Mouse (Mus musculus): Measurements from ENCODE around the gene Trim50. TPM values are rescaled to one million over a fixed set of nuclear protein-coding genes. Genes with fewer than 3 reads are reported as not detected.
"Not testable (repeated sequence)": the region's sequence is repeated elsewhere in the genome, so short reads cannot be mapped to it uniquely, and the experiment has no call there.

The Trim50 gene
- polyA plus RNA-seq, 1 experiment from 2014 or later, result not detected

- Histone ChIP-seq H3K27ac (ENCODE audit: low read length) (no peak overlapping the region), H3K9me3 (ENCODE audit: control insufficient read depth, low read depth, low read length) (no peaks in the 10 kb centered on the region), H3K4me3 (ENCODE audit: low read depth, low read length) (no peak overlapping the region), H3K4me1 (ENCODE audit: control insufficient read depth, insufficient read depth, low read length) (no peaks in the 10 kb centered on the region), H3K27me3 (ENCODE audit: control insufficient read depth, insufficient read depth, low read length) (no peaks in the 10 kb centered on the region), H3K4me2 (replicated peaks; ENCODE audit: low read depth, low read length) (no peak overlapping the region), H3K36me3 (ENCODE audit: control insufficient read depth, insufficient read depth, low read length) (no peaks in the 10 kb centered on the region), H3K9ac (replicated peaks; ENCODE audit: low read depth, low read length) (no peak overlapping the region)
- 89% methylated on average over 2 of the region's 2 CpGs for WGBS
- no peak for ATAC-seq (ENCODE audit: insufficient number of reproducible peaks, insufficient read depth, low FRiP score, low read depth)
Observed at GRCm38 (mm10) chr5:135359772-135360171, 6.7 kb downstream of the Trim50 start.

GRCm38 (mm10) chr5:135362572-135362971 is 9.5 kb downstream of the Trim50 start:
- Histone ChIP-seq H3K27ac (ENCODE audit: low read length) (no peak overlapping the region), H3K4me1 (ENCODE audit: control insufficient read depth, insufficient read depth, low read length) (no peaks in the 10 kb centered on the region), H3K9ac (replicated peaks; ENCODE audit: low read depth, low read length) (no peak overlapping the region), H3K36me3 (ENCODE audit: control insufficient read depth, insufficient read depth, low read length) (no peaks in the 10 kb centered on the region), H3K9me3 (ENCODE audit: control insufficient read depth, low read depth, low read length) (no peaks in the 10 kb centered on the region), H3K4me2 (replicated peaks; ENCODE audit: low read depth, low read length) (no peak overlapping the region), H3K4me3 (ENCODE audit: low read depth, low read length) (no peak overlapping the region), H3K27me3 (ENCODE audit: control insufficient read depth, insufficient read depth, low read length) (no peaks in the 10 kb centered on the region)
- WGBS, result 88% methylated on average over 3 of the region's 3 CpGs
- ATAC-seq (ENCODE audit: insufficient number of reproducible peaks, insufficient read depth, low FRiP score, low read depth), result no peak

- Histone ChIP-seq H3K9me3 (ENCODE audit: control insufficient read depth, low read depth, low read length) (no peaks in the 10 kb centered on the region), H3K4me1 (ENCODE audit: control insufficient read depth, insufficient read depth, low read length) (no peaks in the 10 kb centered on the region), H3K4me2 (replicated peaks; ENCODE audit: low read depth, low read length) (no peak overlapping the region), H3K9ac (replicated peaks; ENCODE audit: low read depth, low read length) (no peak overlapping the region), H3K27ac (ENCODE audit: low read length) (no peak overlapping the region), H3K27me3 (ENCODE audit: control insufficient read depth, insufficient read depth, low read length) (no peaks in the 10 kb centered on the region), H3K4me3 (ENCODE audit: low read depth, low read length) (no peak overlapping the region), H3K36me3 (ENCODE audit: control insufficient read depth, insufficient read depth, low read length) (no peaks in the 10 kb centered on the region)
- ATAC-seq (ENCODE audit: insufficient number of reproducible peaks, insufficient read depth, low FRiP score, low read depth), result no peak
- 26% methylated on average over 12 of the region's 12 CpGs for WGBS
Observed at GRCm38 (mm10) chr5:135363540-135363939, 10.4 kb downstream of the Trim50 start.

- H3K27me3 ChIP-seq (ENCODE audit: control insufficient read depth, insufficient read depth, low read length), result no peaks in the 10 kb centered on the region
- no peak overlapping the region for H3K27ac ChIP-seq (ENCODE audit: low read length)
- H3K4me3 ChIP-seq (ENCODE audit: low read depth, low read length), result no peak overlapping the region
- no peak overlapping the region for H3K9ac ChIP-seq (replicated peaks; ENCODE audit: low read depth, low read length)
- WGBS, result 58% methylated on average over 6 of the region's 6 CpGs
- peaks cover 9% of the 10 kb centered on the region; the same call in 1 of the 2 replicates for H3K4me1 ChIP-seq (ENCODE audit: control insufficient read depth, insufficient read depth, low read length)
- no peaks in the 10 kb centered on the region for H3K9me3 ChIP-seq (ENCODE audit: control insufficient read depth, low read depth, low read length)
- H3K36me3 ChIP-seq (ENCODE audit: control insufficient read depth, insufficient read depth, low read length), result peaks cover 7% of the 10 kb centered on the region; the same call in 1 of the 2 replicates
- H3K4me2 ChIP-seq (replicated peaks; ENCODE audit: low read depth, low read length), result no peak overlapping the region
- no peak for ATAC-seq (ENCODE audit: insufficient number of reproducible peaks, insufficient read depth, low FRiP score, low read depth)
Observed at GRCm38 (mm10) chr5:135367841-135368240, 14.7 kb downstream of the Trim50 start.

- Histone ChIP-seq H3K9ac (replicated peaks; ENCODE audit: low read depth, low read length) (no peak overlapping the region), H3K4me3 (ENCODE audit: low read depth, low read length) (no peak overlapping the region), H3K36me3 (ENCODE audit: control insufficient read depth, insufficient read depth, low read length) (peaks cover 9% of the 10 kb centered on the region), H3K27me3 (ENCODE audit: control insufficient read depth, insufficient read depth, low read length) (no peaks in the 10 kb centered on the region), H3K4me2 (replicated peaks; ENCODE audit: low read depth, low read length) (no peak overlapping the region), H3K27ac (ENCODE audit: low read length) (no peak overlapping the region), H3K9me3 (ENCODE audit: control insufficient read depth, low read depth, low read length) (no peaks in the 10 kb centered on the region), H3K4me1 (ENCODE audit: control insufficient read depth, insufficient read depth, low read length) (peaks cover 9% of the 10 kb centered on the region; the same call in 1 of the 2 replicates)
- ATAC-seq (ENCODE audit: insufficient number of reproducible peaks, insufficient read depth, low FRiP score, low read depth), result no peak
- 79% methylated on average over 6 of the region's 6 CpGs for WGBS
Observed at GRCm38 (mm10) chr5:135368312-135368711, 15.2 kb downstream of the Trim50 start.

GRCm38 (mm10) chr5:135369196-135369595 is 16.1 kb downstream of the Trim50 start:
- not testable (repeated sequence) for H3K9me3 ChIP-seq (ENCODE audit: control insufficient read depth, low read depth, low read length); H3K4me1 ChIP-seq (ENCODE audit: control insufficient read depth, insufficient read depth, low read length); H3K27me3 ChIP-seq (ENCODE audit: control insufficient read depth, insufficient read depth, low read length); ATAC-seq (ENCODE audit: insufficient number of reproducible peaks, insufficient read depth, low FRiP score, low read depth)
- Histone ChIP-seq H3K4me2 (replicated peaks; ENCODE audit: low read depth, low read length) (peak overlapping the region; percentile 50), H3K36me3 (ENCODE audit: control insufficient read depth, insufficient read depth, low read length) (peaks cover 18% of the 10 kb centered on the region), H3K9ac (replicated peaks; ENCODE audit: low read depth, low read length) (0 out of 2 replicates have a peak overlapping the region, but pooled peaks have one; percentile 86), H3K4me3 (ENCODE audit: low read depth, low read length) (peak overlapping the region; percentile 98), H3K27ac (ENCODE audit: low read length) (peak overlapping the region; percentile 82)
- WGBS, result 55% methylated on average over 9 of the region's 9 CpGs

GRCm38 (mm10) chr5:135369787-135370654 is 16.9 kb downstream of the Trim50 start, which contains the start of gene Nsun5:
Nsun5 (plus strand) TSS chr5:135369953.
- peak within 1 kb of the TSS; percentile 86 for H3K9ac ChIP-seq (replicated peaks; ENCODE audit: low read depth, low read length)
- peaks cover 9% of the 10 kb centered on the region; the same call in 1 of the 2 replicates for H3K4me1 ChIP-seq (ENCODE audit: control insufficient read depth, insufficient read depth, low read length)
- peak within 1 kb of the TSS; percentile 72 for H3K4me2 ChIP-seq (replicated peaks; ENCODE audit: low read depth, low read length)
- H3K4me3 ChIP-seq (ENCODE audit: low read depth, low read length), result peak within 1 kb of the TSS; percentile 98
- under 1% methylated on average over 64 of the region's 64 CpGs for WGBS
- H3K27ac ChIP-seq (ENCODE audit: low read length), result peak within 1 kb of the TSS; percentile 82
- peaks cover 26% of the 10 kb centered on the region for H3K36me3 ChIP-seq (ENCODE audit: control insufficient read depth, insufficient read depth, low read length)
- ATAC-seq (ENCODE audit: insufficient number of reproducible peaks, insufficient read depth, low FRiP score, low read depth), result peak; percentile 72
- H3K9me3 ChIP-seq (ENCODE audit: control insufficient read depth, low read depth, low read length), result no peaks in the 10 kb centered on the region
- H3K27me3 ChIP-seq (ENCODE audit: control insufficient read depth, insufficient read depth, low read length), result no peaks in the 10 kb centered on the region

- Histone ChIP-seq H3K4me3 (ENCODE audit: low read depth, low read length) (no peak overlapping the region), H3K9me3 (ENCODE audit: control insufficient read depth, low read depth, low read length) (no peaks in the 10 kb centered on the region), H3K36me3 (ENCODE audit: control insufficient read depth, insufficient read depth, low read length) (peaks cover 38% of the 10 kb centered on the region), H3K9ac (replicated peaks; ENCODE audit: low read depth, low read length) (no peak overlapping the region), H3K4me2 (replicated peaks; ENCODE audit: low read depth, low read length) (no peak overlapping the region), H3K27me3 (ENCODE audit: control insufficient read depth, insufficient read depth, low read length) (no peaks in the 10 kb centered on the region), H3K27ac (ENCODE audit: low read length) (no peak overlapping the region), H3K4me1 (ENCODE audit: control insufficient read depth, insufficient read depth, low read length) (peaks cover 9% of the 10 kb centered on the region; the same call in 1 of the 2 replicates)
- 95% methylated on average over 13 of the region's 13 CpGs for WGBS
- no peak for ATAC-seq (ENCODE audit: insufficient number of reproducible peaks, insufficient read depth, low FRiP score, low read depth)
Observed at GRCm38 (mm10) chr5:135371195-135371594, 18.1 kb downstream of the Trim50 start.

Data from stomach, embryonic 14.5 days (tissue).